Comparison of ENCODE assay signal across 8 mouse cellular contexts in the genomic region with DNA sequence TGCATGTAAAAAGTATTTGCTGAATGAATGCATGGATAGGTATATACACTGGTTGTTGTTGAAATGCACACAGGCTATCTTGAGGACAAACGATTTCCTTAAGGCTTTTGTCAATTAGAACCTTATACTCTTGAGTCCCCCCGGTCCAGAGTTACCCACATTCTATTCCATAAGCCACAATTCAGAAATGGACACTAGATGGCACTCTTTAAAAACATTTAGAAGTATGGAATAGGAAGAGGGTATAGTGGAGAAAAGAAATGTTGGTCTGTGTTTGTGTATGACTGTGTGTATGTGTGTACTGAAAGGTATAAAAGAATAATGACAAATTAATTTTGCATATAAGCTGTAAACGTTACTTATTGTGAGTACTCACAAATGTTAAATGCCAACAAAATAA. TPM values are rescaled to one million over a fixed set of nuclear protein-coding genes. Genes with fewer than 3 reads are reported as not detected.
DNase-seq lines count a peak whose midpoint lies in the region; ATAC-seq and TF ChIP-seq lines count a peak whose summit lies in the region.

No protein-coding gene starts in this region.

- peak; percentile 46 for DNase-seq in kidney, adult 2 months
- no peak for DNase-seq in kidney, postnatal 4 days
- DNase-seq in MEL (ENCODE audit: low read depth, low spot score) = peak; percentile 70
- DNase-seq in fibroblast of lung, adult 2 months (ENCODE audit: low read depth) = peak; percentile 11
- no peak for DNase-seq in liver, embryonic 13.5 days
- DNase-seq in splenic B cell, adult 2 months (ENCODE audit: low read depth, low spot score) = peak; percentile 73
- DNase-seq in spleen, adult 12 weeks (ENCODE audit: low spot score) = no peak
- no peak for DNase-seq in ovary, adult 18-20 months (ENCODE audit: low spot score)

- ATAC-seq in liver, embryonic 13.5 days (ENCODE audit: low read depth) = peak; percentile 67; the same call in 1 of the 2 replicates

- H3K4me3 ChIP-seq in kidney, adult 2 months (ENCODE audit: insufficient read depth, low read depth, low read length) = no peak overlapping the region
- H3K4me3 ChIP-seq in MEL (ENCODE audit: control insufficient read depth in 1 of 2, insufficient read depth in 1 of 2, low read depth in 2 of 2, low read length in 2 of 2) = no peak overlapping the region
- H3K4me3 ChIP-seq in liver, embryonic 13.5 days (replicated peaks) = no peak overlapping the region

- no peak for TF ChIP-seq EP300 in MEL (IDR thresholded peaks at IDR 0.05; ENCODE audit: low read depth in 1 of 2, low read length in 2 of 2)

- peak; percentile 26; the same call in 1 of the 2 replicates for TF ChIP-seq CTCF in kidney, adult 2 months (conservative IDR thresholded peaks at IDR 0.05; ENCODE audit: insufficient read depth, insufficient read length, low read depth, low read length)
- TF ChIP-seq CTCF in MEL (IDR thresholded peaks at IDR 0.05 in 2 of 3, conservative IDR thresholded peaks at IDR 0.05 in 1 of 3; ENCODE audit: control insufficient read depth in 1 of 3, insufficient read depth in 1 of 3, low read depth in 2 of 3, low read length in 3 of 3, poor library complexity in 1 of 3, severe bottlenecking in 1 of 3) = peak; percentile 14 to 68 (median 23); a peak in 4 of 6 replicates

- H3K9me3 ChIP-seq in MEL (replicated peaks; ENCODE audit: insufficient read depth, low read length) = no peaks in the 10 kb centered on the region
- H3K9me3 ChIP-seq in liver, embryonic 13.5 days (replicated peaks) = no peaks in the 10 kb centered on the region

- H3K27ac ChIP-seq in kidney, adult 2 months (ENCODE audit: insufficient read depth, low read depth, low read length) = no peak overlapping the region
- H3K27ac ChIP-seq in MEL (ENCODE audit: control insufficient read depth, low read depth, low read length) = no peak overlapping the region
- H3K27ac ChIP-seq in liver, embryonic 13.5 days = no peak overlapping the region

- H3K36me3 ChIP-seq in kidney, adult 2 months (ENCODE audit: control insufficient read depth, insufficient read depth, low read length) = no peaks in the 10 kb centered on the region
- H3K36me3 ChIP-seq in MEL (ENCODE audit: control insufficient read depth in 1 of 2, insufficient read depth in 2 of 2, low read length in 2 of 2) = peaks cover 3 to 13% of the 10 kb centered on the region in 2 experiments
- H3K36me3 ChIP-seq in liver, embryonic 13.5 days = peaks cover 32% of the 10 kb centered on the region
- peaks cover 9% of the 10 kb centered on the region for H3K36me3 ChIP-seq in splenic B cell, adult 2 months (ENCODE audit: control insufficient read depth, insufficient read depth, low read length, poor library complexity, severe bottlenecking)

- no peaks in the 10 kb centered on the region for H3K27me3 ChIP-seq in kidney, adult 2 months (replicated peaks; ENCODE audit: control insufficient read depth, insufficient read depth, low read length)
- no peaks in the 10 kb centered on the region for H3K27me3 ChIP-seq in MEL (ENCODE audit: control insufficient read depth in 1 of 2, insufficient read depth in 2 of 2, low read length in 2 of 2)
- H3K27me3 ChIP-seq in liver, embryonic 13.5 days = no peaks in the 10 kb centered on the region
- no peaks in the 10 kb centered on the region for H3K27me3 ChIP-seq in splenic B cell, adult 2 months (ENCODE audit: control insufficient read depth, insufficient read depth, low read length, poor library complexity, severe bottlenecking)

- peak; percentile 71 for TF ChIP-seq RAD21 in MEL (IDR thresholded peaks at IDR 0.05; ENCODE audit: low read depth, low read length)

- peaks cover 18% of the 10 kb centered on the region for H3K79me2 ChIP-seq in MEL (ENCODE audit: control insufficient read depth, insufficient read depth, low read length, poor library complexity)

- H3K4me2 ChIP-seq in liver, embryonic 13.5 days = no peak overlapping the region

- H3K9ac ChIP-seq in MEL (ENCODE audit: control insufficient read depth, low read depth, low read length, poor library complexity, severe bottlenecking) = no peak overlapping the region
- H3K9ac ChIP-seq in liver, embryonic 13.5 days = no peak overlapping the region

- 43% methylated on average over 3 of the region's 3 CpGs for WGBS in kidney, adult 2 months
- 69% methylated on average over 3 of the region's 3 CpGs for WGBS in liver, embryonic 13.5 days (ENCODE audit: insufficient replicate concordance)

- peaks cover under 1% of the 10 kb centered on the region; the same call in 1 of the 2 replicates for H3K4me1 ChIP-seq in kidney, adult 2 months (ENCODE audit: control insufficient read depth, insufficient read depth, low read length)
- H3K4me1 ChIP-seq in MEL (ENCODE audit: control insufficient read depth in 1 of 2, insufficient read depth in 2 of 2, low read length in 2 of 2) = no peaks in the 10 kb centered on the region
- H3K4me1 ChIP-seq in liver, embryonic 13.5 days (replicated peaks) = peaks cover 12% of the 10 kb centered on the region

- TF ChIP-seq POLR2A in kidney, adult 2 months (IDR thresholded peaks at IDR 0.05; ENCODE audit: low read depth, low read length) = no peak
- TF ChIP-seq POLR2A in MEL (IDR thresholded peaks at IDR 0.05; ENCODE audit: control insufficient read depth in 1 of 2, insufficient read depth in 1 of 2, low read depth in 1 of 2, low read length in 2 of 2, poor library complexity in 1 of 2) = no peak

TF ChIP-seq in MEL, 35 proteins besides CTCF, POLR2A, EP300 and RAD21:
- TF ChIP-seq SIN3A (IDR thresholded peaks at IDR 0.05; ENCODE audit: low read length) = no peak
- no peak for TF ChIP-seq RCOR1 (IDR thresholded peaks at IDR 0.05; ENCODE audit: low read depth, low read length)
- peak; percentile 63 for TF ChIP-seq SMC3 (IDR thresholded peaks at IDR 0.05; ENCODE audit: low read depth, low read length)
- TF ChIP-seq TCF12 (IDR thresholded peaks at IDR 0.05; ENCODE audit: low read depth, low read length) = no peak
- no peak for TF ChIP-seq JUND (IDR thresholded peaks at IDR 0.05; ENCODE audit: low read depth, low read length)
- no peak for TF ChIP-seq TBP (IDR thresholded peaks at IDR 0.05; ENCODE audit: low read depth, low read length)
- TF ChIP-seq ZC3H11A (IDR thresholded peaks at IDR 0.05; ENCODE audit: low read depth, low read length) = peak; percentile 41; the same call in 1 of the 2 replicates

RNA-seq across cellular contexts. Expression of a gene that starts 5.8 kb away (rescaled TPM):
- polyA plus RNA-seq in kidney, adult 2 months (2012; rRNA removed) = 6.8 and 8.4 TPM in 2 replicates
- 11.0 and 13.8 TPM in 2 replicates for total RNA-seq in MEL (2012; rRNA removed)
- polyA plus RNA-seq in MEL (2012; ENCODE audit: insufficient read depth in 1 of 2, insufficient read length in 2 of 2, low read depth in 1 of 2, low replicate concordance in 2 of 2, missing spikeins in 1 of 2) = 10 to 100 TPM in 1 of 2 experiments, not detected in 1; 15.2 TPM
- polyA plus RNA-seq in liver, embryonic 13.5 days (2015; fragmentation: Nextera tagmentation; extraction: Ambion mirVana) = 11.0 and 13.2 TPM in 2 replicates

RNA-seq across cellular contexts. Expression of a gene that starts 6.0 kb away (rescaled TPM):
- 2.6 and 2.9 TPM in 2 replicates for polyA plus RNA-seq in kidney, adult 2 months (2012; rRNA removed)
- total RNA-seq in MEL (2012; rRNA removed) = 17.2 and 19.2 TPM in 2 replicates
- polyA plus RNA-seq in MEL (2012; ENCODE audit: insufficient read depth in 1 of 2, insufficient read length in 2 of 2, low read depth in 1 of 2, low replicate concordance in 2 of 2, missing spikeins in 1 of 2) = 10 to 100 TPM in 1 of 2 experiments, not detected in 1; 15.5 TPM
- 3.7 and 4.5 TPM in 2 replicates for polyA plus RNA-seq in liver, embryonic 13.5 days (2015; fragmentation: Nextera tagmentation; extraction: Ambion mirVana)

Comparison
In these comparisons a context has a peak if more than half of its experiments do, and no peak if none do; other contexts are left out.
1. DNase-seq: peak in kidney, adult 2 months (single experiment), MEL (single experiment), fibroblast of lung, adult 2 months (single experiment) and splenic B cell, adult 2 months (single experiment); none in kidney, postnatal 4 days (0 of 2), liver, embryonic 13.5 days (single experiment), spleen, adult 12 weeks (single experiment) and ovary, adult 18-20 months (single experiment).